Mouse (Mus musculus) forebrain, embryonic 11.5 days (tissue): ENCODE measurements around the gene Zcchc3. TPM values are rescaled to one million over a fixed set of nuclear protein-coding genes. Genes with fewer than 3 reads are reported as not detected.
"Not testable (repeated sequence)": the region's sequence is repeated elsewhere in the genome, so short reads cannot be mapped to it uniquely, and the experiment has no call there.

Experiments
- ATAC-seq: fragments of 200-750 bp; cut with Nextera tagmentation; replicated peaks from 2 replicates; pipeline ENCODE4 v1.8.0; 2017; ENCODE audit warnings: moderate TSS enrichment; ENCODE audit not compliant: low FRiP score
- DNase-seq: peaks from one replicate; pipeline ENCODE4 v3.0.0-alpha.2; 2017; ENCODE audit warnings: low spot score
- H3K27ac ChIP-seq: fragments of 300-500 bp; sonication (generic); 2 replicates; pipeline ENCODE4 v1.5.1; 2014; ENCODE audit warnings: low read depth, low read length
- H3K27me3 ChIP-seq: fragments of 300-500 bp; sonication (generic); 2 replicates; pipeline ENCODE4 v1.6.1; 2014; ENCODE audit warnings: mild to moderate bottlenecking, low read length, mixed read lengths; ENCODE audit not compliant: control insufficient read depth, insufficient read depth
- H3K36me3 ChIP-seq: fragments of 300-500 bp; sonication (generic); 2 replicates; pipeline ENCODE4 v1.6.1; 2014; ENCODE audit warnings: mild to moderate bottlenecking, low read length, moderate library complexity, mixed read lengths; ENCODE audit not compliant: control insufficient read depth, insufficient read depth
- H3K4me1 ChIP-seq: fragments of 300-500 bp; sonication (generic); replicated peaks from 2 replicates; pipeline ENCODE4 v1.6.1; 2014; ENCODE audit warnings: low read length, mixed read lengths; ENCODE audit not compliant: control insufficient read depth, insufficient read depth
- H3K4me2 ChIP-seq: fragments of 300-500 bp; sonication (generic); 2 replicates; pipeline ENCODE4 v1.6.1; 2014; ENCODE audit warnings: low read depth, mild to moderate bottlenecking, low read length, moderate library complexity, mixed read lengths; ENCODE audit not compliant: severe bottlenecking
- H3K4me3 ChIP-seq: fragments of 300-500 bp; sonication (generic); 2 replicates; pipeline ENCODE4 v1.5.1; 2014; ENCODE audit warnings: low read depth, low read length
- H3K9ac ChIP-seq: fragments of 300-500 bp; sonication (generic); 2 replicates; pipeline ENCODE4 v1.6.1; 2014; ENCODE audit warnings: low read length
- H3K9me3 ChIP-seq: fragments of 300-500 bp; sonication (generic); 2 replicates; pipeline ENCODE4 v1.6.1; 2016; ENCODE audit warnings: low read length, mixed read lengths; ENCODE audit not compliant: control insufficient read depth
- whole genome bisulfite sequencing: fragments of 180-500 bp; shearing (Covaris S2); extraction: QIAGEN DNeasy Blood & Tissue Kit; methylation state at CpG from one replicate; pipeline ENCODE4 v1.1.7; 2014; 5-methylcytosine and 5-hydroxymethylcytosine counted together
- polyA plus RNA-seq: library from polyadenylated mRNA; unstranded; fragments of >200 nt; fragmentation: Nextera tagmentation; extraction: Ambion mirVana; gene quantifications from 2 replicates; pipeline ENCODE4 v1.2.1, GENCODE M21; 2014

Zcchc3 gene
- polyA plus RNA-seq, 1 experiment from 2014 or later, result 59.4 TPM

GRCm38 (mm10) chr2:152438963-152439362 lies 24.1 kb upstream of the Zcchc3 start:
- no peaks in the 10 kb centered on the region for H3K9me3 ChIP-seq
- H3K4me2 ChIP-seq, result no peak overlapping the region
- no peak overlapping the region for H3K9ac ChIP-seq
- no peak for DNase-seq
- ATAC-seq, result no peak
- H3K4me1 ChIP-seq, result no peaks in the 10 kb centered on the region; the same call in 1 of the 2 replicates
- H3K27ac ChIP-seq, result no peak overlapping the region
- H3K4me3 ChIP-seq, result no peak overlapping the region
- no peaks in the 10 kb centered on the region for H3K36me3 ChIP-seq
- WGBS, result 69% methylated on average over 1 of the region's 1 CpGs
- no peaks in the 10 kb centered on the region for H3K27me3 ChIP-seq

- WGBS, result 4% methylated on average over 22 of the region's 23 CpGs
- Histone ChIP-seq H3K4me2 (peak overlapping the region; percentile 70), H3K4me3 (peak overlapping the region; percentile 28), H3K27me3 (no peaks in the 10 kb centered on the region), H3K36me3 (no peaks in the 10 kb centered on the region), H3K9me3 (no peaks in the 10 kb centered on the region), H3K27ac (no peak overlapping the region), H3K4me1 (no peaks in the 10 kb centered on the region; the same call in 1 of the 2 replicates), H3K9ac (peak overlapping the region; percentile 60)
- DNase-seq (peak; percentile 93), ATAC-seq (peak; percentile 85)
Measured at GRCm38 (mm10) chr2:152436983-152437860, 22.4 kb upstream of the Zcchc3 start.

GRCm38 (mm10) chr2:152436405-152436901 lies 21.6 kb upstream of the Zcchc3 start:
- Histone ChIP-seq H3K27ac (no peak overlapping the region), H3K9me3 (no peaks in the 10 kb centered on the region), H3K9ac (no peak overlapping the region), H3K4me1 (no peaks in the 10 kb centered on the region; the same call in 1 of the 2 replicates), H3K27me3 (no peaks in the 10 kb centered on the region), H3K4me3 (no peak overlapping the region), H3K36me3 (no peaks in the 10 kb centered on the region), H3K4me2 (no peak overlapping the region)
- 76% methylated on average over 7 of the region's 7 CpGs for WGBS
- no peak for ATAC-seq
- DNase-seq, result no peak

GRCm38 (mm10) chr2:152428481-152428880 lies 13.7 kb upstream of the Zcchc3 start:
- not testable (repeated sequence) for H3K9ac ChIP-seq, H3K9me3 ChIP-seq, H3K4me2 ChIP-seq, H3K27ac ChIP-seq, H3K4me1 ChIP-seq, DNase-seq, H3K27me3 ChIP-seq, H3K36me3 ChIP-seq, H3K4me3 ChIP-seq, ATAC-seq
- 74% methylated on average over 2 of the region's 2 CpGs for WGBS

- Histone ChIP-seq H3K4me1 (peaks cover 4% of the 10 kb centered on the region; the same call in 1 of the 2 replicates), H3K9ac (no peak overlapping the region; the same call in 1 of the 2 replicates), H3K4me3 (no peak overlapping the region), H3K27me3 (no peaks in the 10 kb centered on the region), H3K27ac (no peak overlapping the region), H3K9me3 (no peaks in the 10 kb centered on the region), H3K36me3 (no peaks in the 10 kb centered on the region), H3K4me2 (peak overlapping the region; percentile 38; the same call in 1 of the 2 replicates)
- 0 out of 2 replicates have a peak, but pooled peaks have one; percentile 46 for ATAC-seq
- 6% methylated on average over 12 of the region's 12 CpGs for WGBS
- DNase-seq, result no peak
Measured at GRCm38 (mm10) chr2:152427493-152427892, 12.7 kb upstream of the Zcchc3 start.

GRCm38 (mm10) chr2:152415786-152416185 lies 959 bp upstream of the Zcchc3 start:
- 91% methylated on average over 3 of the region's 3 CpGs for WGBS
- ATAC-seq, result no peak
- Histone ChIP-seq H3K36me3 (no peaks in the 10 kb centered on the region), H3K4me3 (no peak overlapping the region), H3K9ac (no peak overlapping the region), H3K4me1 (peaks cover 10% of the 10 kb centered on the region), H3K9me3 (peaks cover 5% of the 10 kb centered on the region), H3K4me2 (no peak overlapping the region), H3K27me3 (no peaks in the 10 kb centered on the region), H3K27ac (no peak overlapping the region)
- no peak for DNase-seq

- Histone ChIP-seq H3K4me1 (peaks cover 15% of the 10 kb centered on the region), H3K9ac (peak within 1 kb of the TSS; percentile 99), H3K4me3 (peak within 1 kb of the TSS; percentile 95), H3K9me3 (peaks cover 5% of the 10 kb centered on the region), H3K27me3 (no peaks in the 10 kb centered on the region), H3K36me3 (no peaks in the 10 kb centered on the region), H3K27ac (peak within 1 kb of the TSS; percentile 98), H3K4me2 (peak within 1 kb of the TSS; percentile 89)
- WGBS, result 31% methylated on average over 4 of the region's 4 CpGs
- no peak for ATAC-seq
- no peak for DNase-seq
Measured at GRCm38 (mm10) chr2:152415287-152415686, 460 bp upstream of the Zcchc3 start, which contains the start of gene 6820408C15Rik. TSS of gene 6820408C15Rik (plus strand) at chr2:152415587.

GRCm38 (mm10) chr2:152413765-152414584 lies 852 bp downstream of the Zcchc3 start:
- Histone ChIP-seq H3K4me1 (peaks cover 20% of the 10 kb centered on the region), H3K27me3 (no peaks in the 10 kb centered on the region), H3K4me3 (peak overlapping the region; percentile 95), H3K9me3 (peaks cover 5% of the 10 kb centered on the region), H3K36me3 (no peaks in the 10 kb centered on the region), H3K27ac (peak overlapping the region; percentile 98), H3K9ac (peak overlapping the region; percentile 99), H3K4me2 (peak overlapping the region; percentile 89)
- WGBS, result under 1% methylated on average over 86 of the region's 86 CpGs
- ATAC-seq (peak; percentile 4; the same call in 1 of the 2 replicates), DNase-seq (peak; percentile 79)
